Mouse (Mus musculus) limb, embryonic 14.5 days (tissue): ENCODE measurements around the gene Ercc2. TPM values are rescaled to one million over a fixed set of nuclear protein-coding genes. Genes with fewer than 3 reads are reported as not detected.

Source experiments
- ATAC-seq: fragments of 200-750 bp; cut with Nextera tagmentation; 2 replicates; pipeline ENCODE4 v1.8.0; 2017; ENCODE audit warnings: low read depth, moderate number of reproducible peaks, moderate TSS enrichment; ENCODE audit not compliant: low FRiP score
- DNase-seq: peaks from one replicate; pipeline ENCODE4 v3.0.0-alpha.2; 2015; ENCODE audit warnings: low spot score
- H3K27ac ChIP-seq: fragments of 300-500 bp; sonication (generic); replicated peaks from 2 replicates; pipeline ENCODE4 v1.5.1; 2014; ENCODE audit warnings: low read depth, mild to moderate bottlenecking, low read length, moderate library complexity, mixed read lengths
- H3K27me3 ChIP-seq: fragments of 300-500 bp; sonication (generic); 2 replicates; pipeline ENCODE4 v1.6.1; 2014; ENCODE audit warnings: low read length, mixed read lengths; ENCODE audit not compliant: control insufficient read depth, insufficient read depth
- H3K36me3 ChIP-seq: fragments of 300-500 bp; sonication (generic); 2 replicates; pipeline ENCODE4 v1.6.1; 2014; ENCODE audit warnings: mild to moderate bottlenecking, low read length, moderate library complexity, mixed read lengths; ENCODE audit not compliant: control insufficient read depth, insufficient read depth
- H3K4me1 ChIP-seq: fragments of 300-500 bp; sonication (generic); 2 replicates; pipeline ENCODE4 v1.6.1; 2014; ENCODE audit warnings: antibody characterized with exemption, low read length, mixed read lengths; ENCODE audit not compliant: control insufficient read depth, insufficient read depth
- H3K4me2 ChIP-seq: fragments of 300-500 bp; sonication (generic); replicated peaks from 2 replicates; pipeline ENCODE4 v1.6.1; 2014; ENCODE audit warnings: low read depth, mild to moderate bottlenecking, low read length, moderate library complexity; ENCODE audit not compliant: severe bottlenecking
- H3K4me3 ChIP-seq: fragments of 300-500 bp; sonication (generic); replicated peaks from 2 replicates; pipeline ENCODE4 v1.5.1; 2014; ENCODE audit warnings: low read length
- H3K9ac ChIP-seq: fragments of 300-500 bp; sonication (generic); 2 replicates; pipeline ENCODE4 v1.6.1; 2014; ENCODE audit warnings: mild to moderate bottlenecking, low read depth, low read length, moderate library complexity; ENCODE audit not compliant: severe bottlenecking
- H3K9me3 ChIP-seq: fragments of 300-500 bp; sonication (generic); 2 replicates; pipeline ENCODE4 v1.6.1; 2016; ENCODE audit warnings: low read length; ENCODE audit not compliant: control insufficient read depth
- POLR2A ChIP-seq: fragments of 200-500 bp; IDR thresholded peaks from 2 replicates; pipeline ENCODE4 v1.8.0; 2012; ENCODE audit warnings: inconsistent platforms, mild to moderate bottlenecking, moderate library complexity, borderline replicate concordance; ENCODE audit not compliant: insufficient read depth, insufficient read length; ENCODE audit errors: extremely low read depth
- WGBS: fragments of 180-500 bp; shearing (Covaris S2); extraction: QIAGEN DNeasy Blood & Tissue Kit; methylation state at CpG from one replicate; pipeline ENCODE4 v1.1.7; 2014; 5-methylcytosine and 5-hydroxymethylcytosine counted together
- microRNA counts: library from miRNA; unstranded; fragments of <30 nt; microRNA quantifications from one replicate; lab custom pipeline; 2016
- microRNA-seq: library from miRNA; unstranded; fragments of <30 nt; microRNA quantifications from one replicate; pipeline ENCODE4, GENCODE M21; 2016
- polyA plus RNA-seq, 2 experiments: library from polyadenylated mRNA; depleted of rRNA in 1 of 2; stranded (reverse) in 1 of 2; unstranded in 1 of 2; fragments of >200 nt; fragmentation: Nextera tagmentation in 1 of 2; extraction: Ambion mirVana in 1 of 2; gene quantifications; 2 replicates each; pipeline versions ENCODE4 v1.2.1 to v1.2.3; 2012 to 2014

The Ercc2 gene
- polyA plus RNA-seq, 2 experiments = 11.3 to 58.1 TPM

- DNase-seq (no peak), ATAC-seq (no peak)
- no peak for TF ChIP-seq POLR2A
- Histone ChIP-seq H3K27me3 (no peaks in the 10 kb centered on the region), H3K36me3 (peaks cover 95% of the 10 kb centered on the region), H3K9me3 (no peaks in the 10 kb centered on the region), H3K4me2 (no peak overlapping the region), H3K4me3 (no peak overlapping the region), H3K27ac (no peak overlapping the region), H3K9ac (no peak overlapping the region), H3K4me1 (no peaks in the 10 kb centered on the region)
- 78% methylated on average over 11 of the region's 12 CpGs for WGBS
Observed at GRCm38 (mm10) chr7:19444801-19445200, 63.0 kb downstream of the Ercc2 start.

MicroRNA genes within 50 kb of the gene (microRNA counts, 519-probe panel; counts per million panel counts)
- not detected for microRNA mmu-miR-343 (lab: Ali Mortazavi, UCI)

Small RNA genes within 50 kb of the gene (microRNA-seq; reads per million reads assigned to microRNA genes)
- not detected for gene Mir343

Other genes starting within 250 kb of the Ercc2 start
- gene Qpctl, start 232.7 kb upstream of the Ercc2 start, polyA plus RNA-seq (2012; rRNA removed) = 13.2 and 15.6 TPM in 2 replicates
- 11.1 and 12.1 TPM in 2 replicates for gene Qpctl, start 232.7 kb upstream of the Ercc2 start, polyA plus RNA-seq (2014; fragmentation: Nextera tagmentation; extraction: Ambion mirVana)
- 71.9 and 151 TPM in 2 replicates for gene Snrpd2, start 232.3 kb upstream of the Ercc2 start, polyA plus RNA-seq (2012; rRNA removed)
- 130 and 143 TPM in 2 replicates for gene Snrpd2, start 232.3 kb upstream of the Ercc2 start, polyA plus RNA-seq (2014; fragmentation: Nextera tagmentation; extraction: Ambion mirVana)
- gene Gipr, start 215.9 kb upstream of the Ercc2 start, polyA plus RNA-seq (2012; rRNA removed) = 1.1 and 1.4 TPM in 2 replicates
- 0.32 TPM in 1 of 2 replicates, not detected in the other for gene Gipr, start 215.9 kb upstream of the Ercc2 start, polyA plus RNA-seq (2014; fragmentation: Nextera tagmentation; extraction: Ambion mirVana)
- 38.5 and 49.9 TPM in 2 replicates for gene Eml2, start 205.6 kb upstream of the Ercc2 start, polyA plus RNA-seq (2012; rRNA removed)
- gene Eml2, start 205.6 kb upstream of the Ercc2 start, polyA plus RNA-seq (2014; fragmentation: Nextera tagmentation; extraction: Ambion mirVana) = 1.5 and 3.6 TPM in 2 replicates
- gene Gpr4, start 169.5 kb upstream of the Ercc2 start, polyA plus RNA-seq (2012; rRNA removed) = 9.2 and 15.5 TPM in 2 replicates
- 4.0 and 4.4 TPM in 2 replicates for gene Gpr4, start 169.5 kb upstream of the Ercc2 start, polyA plus RNA-seq (2014; fragmentation: Nextera tagmentation; extraction: Ambion mirVana)
- 19.6 and 23.6 TPM in 2 replicates for gene Opa3, start 153.7 kb upstream of the Ercc2 start, polyA plus RNA-seq (2012; rRNA removed)
- gene Opa3, start 153.7 kb upstream of the Ercc2 start, polyA plus RNA-seq (2014; fragmentation: Nextera tagmentation; extraction: Ambion mirVana) = 27.5 and 31.7 TPM in 2 replicates
- 126 and 169 TPM in 2 replicates for gene Vasp, start 110.2 kb upstream of the Ercc2 start, polyA plus RNA-seq (2012; rRNA removed)
- gene Vasp, start 110.2 kb upstream of the Ercc2 start, polyA plus RNA-seq (2014; fragmentation: Nextera tagmentation; extraction: Ambion mirVana) = 66.7 and 67.0 TPM in 2 replicates
- not detected in 2 replicates for gene Ppm1n, start 101.9 kb upstream of the Ercc2 start, polyA plus RNA-seq (2012; rRNA removed)
- gene Ppm1n, start 101.9 kb upstream of the Ercc2 start, polyA plus RNA-seq (2014; fragmentation: Nextera tagmentation; extraction: Ambion mirVana) = not detected in 2 replicates
- gene Rtn2, start 99.4 kb upstream of the Ercc2 start, polyA plus RNA-seq (2012; rRNA removed) = 44.3 and 59.4 TPM in 2 replicates
- gene Rtn2, start 99.4 kb upstream of the Ercc2 start, polyA plus RNA-seq (2014; fragmentation: Nextera tagmentation; extraction: Ambion mirVana) = 22.5 and 30.6 TPM in 2 replicates
- 0.69 and 0.88 TPM in 2 replicates for gene Fosb, start 72.0 kb upstream of the Ercc2 start, polyA plus RNA-seq (2012; rRNA removed)
- 0.14 and 0.28 TPM in 2 replicates for gene Fosb, start 72.0 kb upstream of the Ercc2 start, polyA plus RNA-seq (2014; fragmentation: Nextera tagmentation; extraction: Ambion mirVana)
- 72.3 and 93.5 TPM in 2 replicates for gene Ercc1, start 37.2 kb upstream of the Ercc2 start, polyA plus RNA-seq (2012; rRNA removed)
- gene Ercc1, start 37.2 kb upstream of the Ercc2 start, polyA plus RNA-seq (2014; fragmentation: Nextera tagmentation; extraction: Ambion mirVana) = 74.3 and 86.1 TPM in 2 replicates
- 13.7 and 19.4 TPM in 2 replicates for gene Cd3eap, start 22.5 kb upstream of the Ercc2 start, polyA plus RNA-seq (2012; rRNA removed)
- 25.2 and 28.7 TPM in 2 replicates for gene Cd3eap, start 22.5 kb upstream of the Ercc2 start, polyA plus RNA-seq (2014; fragmentation: Nextera tagmentation; extraction: Ambion mirVana)
- gene Ppp1r13l, start 22.3 kb upstream of the Ercc2 start, polyA plus RNA-seq (2012; rRNA removed) = 33.8 and 39.3 TPM in 2 replicates
- gene Ppp1r13l, start 22.3 kb upstream of the Ercc2 start, polyA plus RNA-seq (2014; fragmentation: Nextera tagmentation; extraction: Ambion mirVana) = 15.3 and 16.8 TPM in 2 replicates
- gene Klc3, start 22.1 kb downstream of the Ercc2 start, polyA plus RNA-seq (2012; rRNA removed) = 11.5 and 12.8 TPM in 2 replicates
- 12.5 and 15.2 TPM in 2 replicates for gene Klc3, start 22.1 kb downstream of the Ercc2 start, polyA plus RNA-seq (2014; fragmentation: Nextera tagmentation; extraction: Ambion mirVana)
- gene Ckm, start 22.8 kb downstream of the Ercc2 start, polyA plus RNA-seq (2012; rRNA removed) = 89.9 and 125 TPM in 2 replicates
- 35.4 and 91.5 TPM in 2 replicates for gene Ckm, start 22.8 kb downstream of the Ercc2 start, polyA plus RNA-seq (2014; fragmentation: Nextera tagmentation; extraction: Ambion mirVana)
- gene Mark4, start 76.8 kb downstream of the Ercc2 start, polyA plus RNA-seq (2012; rRNA removed) = 34.8 and 39.8 TPM in 2 replicates
- 11.5 and 13.3 TPM in 2 replicates for gene Mark4, start 76.8 kb downstream of the Ercc2 start, polyA plus RNA-seq (2014; fragmentation: Nextera tagmentation; extraction: Ambion mirVana)
- gene Exoc3l2, start 81.3 kb downstream of the Ercc2 start, polyA plus RNA-seq (2012; rRNA removed) = 3.5 and 4.9 TPM in 2 replicates
- 1.6 and 1.9 TPM in 2 replicates for gene Exoc3l2, start 81.3 kb downstream of the Ercc2 start, polyA plus RNA-seq (2014; fragmentation: Nextera tagmentation; extraction: Ambion mirVana)
- gene Bloc1s3, start 126.4 kb downstream of the Ercc2 start, polyA plus RNA-seq (2012; rRNA removed) = 6.2 and 8.8 TPM in 2 replicates
- 1.2 and 1.3 TPM in 2 replicates for gene Bloc1s3, start 126.4 kb downstream of the Ercc2 start, polyA plus RNA-seq (2014; fragmentation: Nextera tagmentation; extraction: Ambion mirVana)
- 58.0 and 71.6 TPM in 2 replicates for gene Trappc6a, start 126.4 kb downstream of the Ercc2 start, polyA plus RNA-seq (2012; rRNA removed)
- gene Trappc6a, start 126.4 kb downstream of the Ercc2 start, polyA plus RNA-seq (2014; fragmentation: Nextera tagmentation; extraction: Ambion mirVana) = 70.2 and 79.8 TPM in 2 replicates
- 0.29 and 0.36 TPM in 2 replicates for gene Nkpd1, start 135.8 kb downstream of the Ercc2 start, polyA plus RNA-seq (2012; rRNA removed)
- 0.17 and 0.22 TPM in 2 replicates for gene Nkpd1, start 135.8 kb downstream of the Ercc2 start, polyA plus RNA-seq (2014; fragmentation: Nextera tagmentation; extraction: Ambion mirVana)
- gene Ppp1r37, start 181.1 kb downstream of the Ercc2 start, polyA plus RNA-seq (2012; rRNA removed) = 84.9 and 118 TPM in 2 replicates
- gene Ppp1r37, start 181.1 kb downstream of the Ercc2 start, polyA plus RNA-seq (2014; fragmentation: Nextera tagmentation; extraction: Ambion mirVana) = 5.6 and 6.4 TPM in 2 replicates
- 2.2 and 2.7 TPM in 2 replicates for gene Zfp296, start 195.3 kb downstream of the Ercc2 start, polyA plus RNA-seq (2012; rRNA removed)
- gene Zfp296, start 195.3 kb downstream of the Ercc2 start, polyA plus RNA-seq (2014; fragmentation: Nextera tagmentation; extraction: Ambion mirVana) = 0.68 and 1.8 TPM in 2 replicates
- 70.6 and 75.8 TPM in 2 replicates for gene Gemin7, start 195.6 kb downstream of the Ercc2 start, polyA plus RNA-seq (2012; rRNA removed)
- 171 TPM in 2 replicates for gene Gemin7, start 195.6 kb downstream of the Ercc2 start, polyA plus RNA-seq (2014; fragmentation: Nextera tagmentation; extraction: Ambion mirVana)
- 174 and 235 TPM in 2 replicates for gene Clasrp, start 222.5 kb downstream of the Ercc2 start, polyA plus RNA-seq (2012; rRNA removed)
- gene Clasrp, start 222.5 kb downstream of the Ercc2 start, polyA plus RNA-seq (2014; fragmentation: Nextera tagmentation; extraction: Ambion mirVana) = 46.5 and 57.5 TPM in 2 replicates
- gene Relb, start 247.4 kb downstream of the Ercc2 start, polyA plus RNA-seq (2012; rRNA removed) = 13.4 and 15.7 TPM in 2 replicates
- 9.8 and 10.5 TPM in 2 replicates for gene Relb, start 247.4 kb downstream of the Ercc2 start, polyA plus RNA-seq (2014; fragmentation: Nextera tagmentation; extraction: Ambion mirVana)